Mouse (Mus musculus) MEL (cell line): ENCODE measurements around the gene Tcte2.

Source experiments
- CTCF ChIP-seq, 3 experiments: IDR thresholded peaks in 2 of 3; conservative IDR thresholded peaks in 1 of 3; 2 replicates each; pipeline ENCODE4 v1.5.1; 2011 to 2012; ENCODE audit warnings: low read length in 3 of 3, low read depth in 2 of 3, mild to moderate bottlenecking in 2 of 3, improper control_type of control experiment in 1 of 3, inconsistent platforms in 1 of 3, mixed read lengths in 1 of 3, moderate library complexity in 1 of 3; ENCODE audit not compliant: control insufficient read depth in 1 of 3, insufficient read depth in 1 of 3, poor library complexity in 1 of 3, severe bottlenecking in 1 of 3
- POLR2A ChIP-seq, 2 experiments: IDR thresholded peaks; 2 replicates each; pipeline ENCODE4 v1.6.1; 2011 to 2012; ENCODE audit warnings: low read length in 2 of 2, mild to moderate bottlenecking in 2 of 2, control low read depth in 1 of 2, improper control_type of control experiment in 1 of 2, low read depth in 1 of 2, moderate library complexity in 1 of 2; ENCODE audit not compliant: control insufficient read depth in 1 of 2, insufficient read depth in 1 of 2, poor library complexity in 1 of 2

DNA sequence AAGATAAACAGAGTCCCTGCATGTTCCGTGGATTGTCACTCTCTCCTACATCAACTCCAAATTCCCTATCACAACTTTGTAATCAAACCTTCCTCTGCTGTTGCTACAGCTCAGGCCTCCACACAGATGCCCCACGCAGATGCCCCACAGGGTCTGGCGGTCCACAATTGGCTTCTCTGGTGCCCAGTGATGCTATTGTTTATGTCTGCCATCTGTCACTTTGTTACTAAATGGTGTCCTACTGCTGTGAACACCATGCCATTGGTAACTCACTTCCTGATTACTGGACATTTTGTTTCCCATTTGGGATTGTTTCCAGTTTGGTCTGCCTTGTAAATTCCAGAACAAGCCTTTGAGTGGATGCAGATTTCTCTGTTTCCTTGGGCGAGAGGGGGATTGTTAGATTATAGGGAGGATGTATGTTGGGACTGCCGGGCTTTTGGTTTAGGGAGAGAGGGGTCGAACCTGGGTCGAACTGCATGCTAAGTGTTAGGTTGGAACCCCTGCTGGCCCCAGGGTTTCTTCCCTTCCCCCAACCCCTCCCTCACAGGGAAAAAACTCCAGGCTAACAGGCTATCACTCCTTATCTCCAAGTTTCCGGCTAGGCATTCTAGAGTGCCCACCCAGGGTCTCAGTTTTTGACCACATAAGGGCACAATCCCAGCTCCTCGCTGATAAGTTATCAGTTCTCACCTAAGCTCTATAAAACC, 57.9 kb downstream of the Tcte2 start:
- TF ChIP-seq CTCF (IDR thresholded peaks at IDR 0.05 in 2 of 3, conservative IDR thresholded peaks at IDR 0.05 in 1 of 3; ENCODE audit: control insufficient read depth in 1 of 3, insufficient read depth in 1 of 3, low read depth in 2 of 3, low read length in 3 of 3, poor library complexity in 1 of 3, severe bottlenecking in 1 of 3) (no peak), POLR2A (IDR thresholded peaks at IDR 0.05; ENCODE audit: control insufficient read depth in 1 of 2, insufficient read depth in 1 of 2, low read depth in 1 of 2, low read length in 2 of 2, poor library complexity in 1 of 2) (no peak)
